Mouse (Mus musculus) lung, embryonic 16.5 days (tissue): Measurements from ENCODE around the gene Abhd17b. TPM values are rescaled to one million over a fixed set of nuclear protein-coding genes. Genes with fewer than 3 reads are reported as not detected.

Experiments used
- polyA plus RNA-seq: library from polyadenylated mRNA; unstranded; fragments of >200 nt; fragmentation: Nextera tagmentation; extraction: Ambion mirVana; gene quantifications from 2 replicates; pipeline ENCODE4 v1.2.1, GENCODE M21; 2015

Abhd17b gene
- polyA plus RNA-seq, 1 experiment from 2014 or later, result 36.1 TPM

Other genes starting within 250 kb of the Abhd17b start
- 0.55 and 1.1 TPM in 2 replicates for gene Gda, start 179.7 kb upstream of the Abhd17b start, polyA plus RNA-seq
- gene 1110059E24Rik, start 209 bp upstream of the Abhd17b start, polyA plus RNA-seq, result 70.7 and 74.4 TPM in 2 replicates
- 29.7 and 31.8 TPM in 2 replicates for gene Cemip2, start 125.2 kb downstream of the Abhd17b start, polyA plus RNA-seq